Mouse (Mus musculus): ENCODE data around the gene Swap70. TPM values are rescaled to one million over a fixed set of nuclear protein-coding genes. Genes with fewer than 3 reads are reported as not detected.

Swap70 gene
- total and polyA plus RNA-seq, 3 experiments = 296 to 398 (median 370) TPM

DNA sequence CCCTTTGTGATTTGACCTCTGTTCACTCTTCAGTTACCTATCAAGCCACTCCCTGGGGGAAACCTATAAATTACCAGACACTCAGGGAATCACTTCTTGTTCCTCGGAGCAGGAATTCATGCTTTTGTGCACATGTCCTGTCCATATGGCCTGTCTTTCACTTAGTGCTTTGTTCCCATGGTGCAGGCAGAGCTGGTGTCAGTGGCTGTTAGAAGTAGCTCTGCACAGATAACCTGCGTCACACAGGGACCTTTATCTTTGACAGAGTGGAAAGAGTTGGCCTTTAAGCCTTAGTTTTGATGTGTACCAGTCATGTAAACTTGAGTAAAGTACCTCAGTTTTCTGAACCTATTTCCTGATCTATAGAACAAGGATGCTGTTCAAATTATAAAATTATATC lies 32.4 kb downstream of the Swap70 start:
- Histone ChIP-seq H3K79me2 (replicated peaks; ENCODE audit: control insufficient read depth, extremely low read depth, insufficient read depth, poor library complexity, severe bottlenecking) (peaks cover 96% of the 10 kb centered on the region), H3K27ac (ENCODE audit: insufficient read depth, low read depth) (no peak overlapping the region), H3K9me3 (replicated peaks; ENCODE audit: low read length) (no peaks in the 10 kb centered on the region), H3K27me3 (replicated peaks) (no peaks in the 10 kb centered on the region), H3K4me2 (ENCODE audit: insufficient read depth, low read depth, poor library complexity, severe bottlenecking) (no peak overlapping the region), H3K36me3 (replicated peaks in 1 of 2; ENCODE audit: control insufficient read depth in 1 of 2, insufficient read depth in 1 of 2, low read length in 1 of 2) (peaks cover 77 to 91% of the 10 kb centered on the region in 2 experiments), H3K4me1 (ENCODE audit: control insufficient read depth in 1 of 2, insufficient read depth in 2 of 2) (peaks cover 34 to 97% of the 10 kb centered on the region in 2 experiments), H3K4me3 (replicated peaks in 1 of 3; ENCODE audit: low read depth in 2 of 3, low read length in 2 of 3, poor library complexity in 1 of 3) (no peak overlapping the region), H3K9ac (ENCODE audit: insufficient read depth, low read depth) (no peak overlapping the region)
- TF ChIP-seq POLR2A (IDR thresholded peaks at IDR 0.05; ENCODE audit: low read depth, low read length) (0 out of 2 replicates have a peak, but pooled peaks have one; percentile 25), ZKSCAN1 (IDR thresholded peaks at IDR 0.05; ENCODE audit: borderline replicate concordance, low read depth, low read length) (no peak), CTCF (conservative IDR thresholded peaks at IDR 0.05 in 1 of 2, IDR thresholded peaks at IDR 0.05 in 1 of 2; ENCODE audit: low read depth in 2 of 2, low read length in 2 of 2) (no peak), ZNF384 (IDR thresholded peaks at IDR 0.05; ENCODE audit: low read depth, low read length) (no peak)
- in situ Hi-C loops (cut with MboI; ENCODE audit: low pct_ligation_motif_present, low pct_unique_long_range_greater_than_20kb, low sequenced_read_pairs) (no loop called here), dilution Hi-C loops (cut with MboI; ENCODE audit: extremely low pct_ligation_motif_present, extremely low pct_unique_long_range_greater_than_20kb, low sequenced_read_pairs) (no loop called here)
- DNase-seq (ENCODE audit: extremely low read depth) = no peak

DNA sequence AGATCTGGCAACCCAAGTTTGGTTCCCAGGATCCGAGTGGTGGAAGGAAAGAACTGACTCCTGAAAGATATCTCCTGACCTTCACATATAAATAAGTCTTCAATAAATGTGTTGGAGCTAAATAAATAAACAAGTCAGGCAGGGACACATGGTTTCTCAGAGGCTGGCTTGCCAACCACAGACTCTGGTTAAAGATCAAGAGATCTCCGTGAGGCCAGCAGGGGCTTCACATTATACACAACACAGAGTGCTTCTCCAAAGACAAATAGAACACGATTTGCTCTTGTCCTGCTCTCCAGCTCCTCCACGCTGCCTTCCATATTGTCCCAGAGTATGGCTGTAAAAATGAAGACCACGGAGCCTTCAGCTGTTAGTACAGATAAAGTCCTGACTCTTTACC lies 32.9 kb downstream of the Swap70 start:
- in situ Hi-C loops (cut with MboI; ENCODE audit: low pct_ligation_motif_present, low pct_unique_long_range_greater_than_20kb, low sequenced_read_pairs) (no loop called here), dilution Hi-C loops (cut with MboI; ENCODE audit: extremely low pct_ligation_motif_present, extremely low pct_unique_long_range_greater_than_20kb, low sequenced_read_pairs) (no loop called here)
- Histone ChIP-seq H3K4me2 (ENCODE audit: insufficient read depth, low read depth, poor library complexity, severe bottlenecking) (no peak overlapping the region), H3K36me3 (replicated peaks in 1 of 2; ENCODE audit: control insufficient read depth in 1 of 2, insufficient read depth in 1 of 2, low read length in 1 of 2) (peaks cover 80 to 90% of the 10 kb centered on the region in 2 experiments), H3K79me2 (replicated peaks; ENCODE audit: control insufficient read depth, extremely low read depth, insufficient read depth, poor library complexity, severe bottlenecking) (peaks cover 96% of the 10 kb centered on the region), H3K27ac (ENCODE audit: insufficient read depth, low read depth) (no peak overlapping the region), H3K27me3 (replicated peaks) (no peaks in the 10 kb centered on the region), H3K4me3 (replicated peaks in 1 of 3; ENCODE audit: low read depth in 2 of 3, low read length in 2 of 3, poor library complexity in 1 of 3) (no peak overlapping the region), H3K9me3 (replicated peaks; ENCODE audit: low read length) (no peaks in the 10 kb centered on the region), H3K9ac (ENCODE audit: insufficient read depth, low read depth) (no peak overlapping the region), H3K4me1 (ENCODE audit: control insufficient read depth in 1 of 2, insufficient read depth in 2 of 2) (peaks cover 34 to 95% of the 10 kb centered on the region in 2 experiments)
- no peak for DNase-seq (ENCODE audit: extremely low read depth)
- TF ChIP-seq MXI1 (IDR thresholded peaks at IDR 0.05; ENCODE audit: low read depth, low read length) (no peak), ZC3H11A (IDR thresholded peaks at IDR 0.05; ENCODE audit: low read depth, low read length) (no peak), NRF1 (IDR thresholded peaks at IDR 0.05; ENCODE audit: low read depth, low read length) (no peak), RAD21 (IDR thresholded peaks at IDR 0.05; ENCODE audit: low read depth, low read length) (no peak), NELFE (IDR thresholded peaks at IDR 0.05; ENCODE audit: low read depth, low read length) (no peak), MAZ (IDR thresholded peaks at IDR 0.05; ENCODE audit: low read depth, low read length) (no peak), KAT2A (IDR thresholded peaks at IDR 0.05; ENCODE audit: insufficient replicate concordance, low read length) (no peak), EP300 (IDR thresholded peaks at IDR 0.05; ENCODE audit: low read length) (no peak), SMC3 (IDR thresholded peaks at IDR 0.05; ENCODE audit: low read depth, low read length) (no peak), ELF1 (IDR thresholded peaks at IDR 0.05; ENCODE audit: low read depth, low read length) (no peak), MAX (IDR thresholded peaks at IDR 0.05; ENCODE audit: low read length) (no peak), SIN3A (IDR thresholded peaks at IDR 0.05; ENCODE audit: low read length) (no peak), USF1 (IDR thresholded peaks at IDR 0.05; ENCODE audit: low read depth, low read length) (no peak), GABPA (IDR thresholded peaks at IDR 0.05; ENCODE audit: insufficient replicate concordance, low read depth, low read length) (no peak), ZNF384 (IDR thresholded peaks at IDR 0.05; ENCODE audit: low read depth, low read length) (no peak), POLR2A (IDR thresholded peaks at IDR 0.05; ENCODE audit: low read depth, low read length) (no peak)

All from CH12.LX (cell line).